Mouse (Mus musculus) cortical plate, adult 2 months (tissue): Measurements from ENCODE around the gene Rhoh.

ENCODE experiments used
- CTCF ChIP-seq: fragments of 200-500 bp; IDR thresholded peaks from 2 replicates; pipeline ENCODE4 v1.5.1; 2011; ENCODE audit warnings: mild to moderate bottlenecking, control low read depth, low read length; ENCODE audit not compliant: insufficient read depth; ENCODE audit errors: extremely low read depth
- POLR2A ChIP-seq: fragments of 200-500 bp; IDR thresholded peaks from 2 replicates; pipeline ENCODE4 v1.6.1; 2011; ENCODE audit warnings: mild to moderate bottlenecking, low read length, control low read depth; ENCODE audit not compliant: insufficient read depth; ENCODE audit errors: extremely low read depth

GRCm38 (mm10) chr5:65871276-65871875 lies 10.4 kb downstream of the Rhoh start:
- no peak for TF ChIP-seq CTCF
- TF ChIP-seq POLR2A = no peak
